Mouse (Mus musculus): ENCODE measurements at regions not wholly inside any gene's neighbourhood (a gene's known extent, or its start where the extent isn't known, plus 50 kb on each side); places are given as distances from the start of the nearest gene placed in this dataset.

DNA sequence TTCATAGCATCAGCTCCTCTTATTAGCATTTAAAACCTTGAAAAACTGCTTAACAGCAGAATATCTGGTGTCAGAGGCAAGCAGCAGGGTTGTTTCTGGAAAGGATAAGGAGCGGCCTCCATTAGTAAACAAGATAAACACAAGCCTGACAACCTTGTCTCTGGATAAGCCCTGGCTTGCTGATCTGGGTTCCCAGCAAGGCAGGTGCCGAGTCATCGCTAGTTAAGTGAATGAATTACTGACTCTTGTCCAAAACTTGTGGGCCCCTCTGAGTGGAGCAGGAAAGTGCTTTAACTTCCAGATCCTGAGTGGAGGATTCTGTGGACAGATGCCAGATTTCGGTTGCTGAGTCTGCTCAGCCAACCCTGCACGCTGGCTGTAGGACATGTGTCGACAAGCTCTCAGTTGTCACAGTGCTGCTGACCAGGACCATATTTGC is 85.6 kb upstream of the Lgalsl start:
- TF ChIP-seq CTCF (conservative IDR thresholded peaks at IDR 0.05; ENCODE audit: insufficient read depth, insufficient read length, low read depth, low read length): no peak
- no peak for TF ChIP-seq POLR2A (IDR thresholded peaks at IDR 0.05; ENCODE audit: low read depth, low read length)

Data from kidney, adult 2 months (tissue).